Mouse (Mus musculus): ENCODE results near the gene Snx9. TPM values are rescaled to one million over a fixed set of nuclear protein-coding genes. Genes with fewer than 3 reads are reported as not detected.

The Snx9 gene
- polyA plus RNA-seq, 1 experiment, result 13.1 TPM

DNA sequence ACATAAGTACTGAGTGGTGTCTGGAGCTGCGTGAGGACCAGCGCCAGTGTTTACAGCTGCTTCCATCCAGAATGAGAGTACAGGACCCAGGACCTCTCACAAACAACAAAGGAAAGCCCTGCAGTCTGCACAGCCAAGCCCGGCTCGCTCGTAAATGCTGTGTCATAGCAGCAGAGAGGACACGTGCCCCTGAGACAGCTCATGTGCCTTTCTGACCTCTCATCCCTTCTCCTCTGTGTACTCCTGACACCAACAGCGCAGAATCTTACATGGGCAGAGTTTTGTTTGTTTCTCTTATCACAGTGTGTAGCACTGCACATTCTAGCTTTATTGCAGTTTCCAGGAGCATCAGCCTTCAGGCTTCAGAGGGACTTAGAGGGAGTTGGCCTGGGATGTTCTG, 85.6 kb downstream of the Snx9 start:
- Histone ChIP-seq H3K4me1 (ENCODE audit: control insufficient read depth, insufficient read depth, low read length) (peaks cover 3% of the 10 kb centered on the region; the same call in 1 of the 2 replicates), H3K4me3 (ENCODE audit: insufficient read depth, low read length) (no peak overlapping the region), H3K27ac (ENCODE audit: insufficient read depth, low read length) (0 out of 2 replicates have a peak overlapping the region, but pooled peaks have one; percentile 37)
- TF ChIP-seq POLR2A (IDR thresholded peaks at IDR 0.05; ENCODE audit: extremely low read depth, insufficient read depth, low read length) (no peak), CTCF (IDR thresholded peaks at IDR 0.05; ENCODE audit: extremely low read depth, insufficient read depth, low read length) (no peak)

DNA sequence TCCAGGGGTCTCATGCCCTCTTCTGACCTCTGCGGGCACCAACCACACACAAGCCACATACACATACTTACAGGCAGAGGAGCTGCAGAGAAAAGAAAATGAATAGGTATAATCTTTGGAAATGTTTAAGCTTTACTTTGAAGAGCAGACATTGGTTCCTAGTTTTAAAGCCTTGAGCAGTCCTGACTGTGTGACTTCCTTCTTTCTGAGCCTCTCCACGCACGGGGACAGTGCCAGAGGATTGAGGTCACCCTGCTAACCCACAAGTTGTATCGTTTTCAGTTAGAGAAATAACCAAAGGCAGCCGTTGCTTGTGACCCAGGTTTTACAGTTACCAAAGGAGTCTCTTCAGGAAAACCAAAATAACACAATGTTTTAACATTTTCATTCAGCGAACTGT, 87.9 kb downstream of the Snx9 start:
- no peak overlapping the region for H3K27ac ChIP-seq (ENCODE audit: insufficient read depth, low read length)
- peaks cover 4% of the 10 kb centered on the region; the same call in 1 of the 2 replicates for H3K4me1 ChIP-seq (ENCODE audit: control insufficient read depth, insufficient read depth, low read length)
- H3K4me3 ChIP-seq (ENCODE audit: insufficient read depth, low read length), result no peak overlapping the region
- TF ChIP-seq POLR2A (IDR thresholded peaks at IDR 0.05; ENCODE audit: extremely low read depth, insufficient read depth, low read length) (no peak), CTCF (IDR thresholded peaks at IDR 0.05; ENCODE audit: extremely low read depth, insufficient read depth, low read length) (no peak)

DNA sequence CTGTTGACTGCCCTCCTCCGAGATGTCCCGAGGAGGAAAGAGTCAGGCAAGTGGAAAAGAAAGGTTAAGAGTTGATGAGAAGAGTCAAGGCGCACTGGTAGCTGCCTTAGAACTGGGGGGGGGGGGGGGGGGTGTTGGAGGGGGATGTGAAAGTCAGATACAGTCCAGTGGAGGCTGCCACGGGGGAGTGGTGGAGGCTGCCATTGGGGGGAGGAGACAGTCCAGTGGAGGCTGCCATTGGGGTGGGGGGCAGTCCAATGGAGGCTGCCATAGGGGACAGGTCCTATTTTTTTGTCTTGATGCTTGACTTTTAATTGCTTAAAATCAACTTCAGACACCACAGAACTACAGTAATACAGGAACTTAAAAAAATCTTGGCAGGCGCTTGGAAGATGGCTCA, 91.0 kb downstream of the Snx9 start:
- Histone ChIP-seq H3K27ac (ENCODE audit: insufficient read depth, low read length) (no peak overlapping the region), H3K4me1 (ENCODE audit: control insufficient read depth, insufficient read depth, low read length) (peaks cover 3% of the 10 kb centered on the region; the same call in 1 of the 2 replicates), H3K4me3 (ENCODE audit: insufficient read depth, low read length) (no peak overlapping the region)
- TF ChIP-seq CTCF (IDR thresholded peaks at IDR 0.05; ENCODE audit: extremely low read depth, insufficient read depth, low read length) (no peak), POLR2A (IDR thresholded peaks at IDR 0.05; ENCODE audit: extremely low read depth, insufficient read depth, low read length) (no peak)

DNA sequence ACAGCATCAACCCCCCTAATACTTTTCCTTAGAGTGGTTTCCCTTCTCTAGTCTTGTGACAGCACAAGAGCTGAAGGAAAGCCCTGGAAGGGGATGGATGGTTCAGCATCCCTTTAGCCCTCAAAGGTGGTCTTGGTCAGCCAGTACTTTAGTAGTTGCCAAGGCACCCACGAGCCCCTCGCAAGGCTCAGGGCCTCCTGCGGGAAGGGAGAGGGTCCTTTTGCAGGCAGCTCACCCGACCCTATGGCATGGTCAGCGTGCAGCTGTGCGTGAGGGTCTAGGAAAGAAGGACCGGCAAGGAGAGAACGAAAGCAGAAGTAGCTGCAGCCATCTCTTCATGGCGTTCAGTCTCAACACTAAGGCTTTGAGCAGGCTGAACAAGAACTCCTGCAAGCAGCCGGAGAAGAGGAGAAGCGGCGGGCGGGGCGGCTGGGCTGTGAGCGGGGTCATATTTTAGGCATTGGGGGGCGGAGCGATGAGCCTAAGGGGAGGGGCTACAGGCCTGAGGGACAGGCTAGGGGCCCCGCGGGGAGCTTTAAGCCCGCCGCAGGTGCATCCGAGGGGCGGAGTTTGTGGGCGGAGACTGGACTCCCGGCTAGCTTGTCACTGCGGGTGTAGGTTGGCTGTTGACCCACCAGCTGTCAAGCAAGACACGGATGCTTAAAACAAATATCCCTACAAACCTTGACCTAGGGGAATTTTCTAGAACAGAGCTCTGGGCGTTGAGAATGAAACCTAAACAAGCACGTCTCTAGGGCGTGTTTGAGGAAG, 93.6 kb downstream of the Snx9 start:
- H3K27ac ChIP-seq (ENCODE audit: insufficient read depth, low read length), result no peak overlapping the region
- peak overlapping the region; percentile 33 for H3K4me3 ChIP-seq (ENCODE audit: insufficient read depth, low read length)
- TF ChIP-seq CTCF (IDR thresholded peaks at IDR 0.05; ENCODE audit: extremely low read depth, insufficient read depth, low read length) (no peak), POLR2A (IDR thresholded peaks at IDR 0.05; ENCODE audit: extremely low read depth, insufficient read depth, low read length) (no peak)
- H3K4me1 ChIP-seq (ENCODE audit: control insufficient read depth, insufficient read depth, low read length), result peaks cover 3% of the 10 kb centered on the region; the same call in 1 of the 2 replicates

DNA sequence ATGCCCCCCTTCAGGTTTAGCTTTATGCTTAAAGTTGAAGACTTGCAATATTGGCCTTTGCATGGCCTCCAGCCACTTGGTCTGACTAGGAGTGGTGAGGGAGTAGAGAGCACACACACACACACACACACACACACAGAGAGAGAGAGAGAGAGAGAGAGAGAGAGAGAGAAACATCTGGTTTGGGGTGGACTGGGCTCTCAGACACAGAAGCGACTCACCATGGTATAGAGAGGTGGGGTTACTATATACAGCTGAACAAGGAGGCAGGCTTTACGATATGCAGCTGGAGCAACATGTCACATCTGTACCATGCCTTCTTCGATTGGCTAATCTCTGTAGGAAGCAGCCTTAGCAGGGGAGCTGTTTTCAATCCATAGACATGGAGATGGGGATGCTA, 94.6 kb downstream of the Snx9 start:
- Histone ChIP-seq H3K4me1 (ENCODE audit: control insufficient read depth, insufficient read depth, low read length) (peaks cover 3% of the 10 kb centered on the region; the same call in 1 of the 2 replicates), H3K4me3 (ENCODE audit: insufficient read depth, low read length) (no peak overlapping the region), H3K27ac (ENCODE audit: insufficient read depth, low read length) (no peak overlapping the region)
- TF ChIP-seq CTCF (IDR thresholded peaks at IDR 0.05; ENCODE audit: extremely low read depth, insufficient read depth, low read length) (no peak), POLR2A (IDR thresholded peaks at IDR 0.05; ENCODE audit: extremely low read depth, insufficient read depth, low read length) (no peak)

DNA sequence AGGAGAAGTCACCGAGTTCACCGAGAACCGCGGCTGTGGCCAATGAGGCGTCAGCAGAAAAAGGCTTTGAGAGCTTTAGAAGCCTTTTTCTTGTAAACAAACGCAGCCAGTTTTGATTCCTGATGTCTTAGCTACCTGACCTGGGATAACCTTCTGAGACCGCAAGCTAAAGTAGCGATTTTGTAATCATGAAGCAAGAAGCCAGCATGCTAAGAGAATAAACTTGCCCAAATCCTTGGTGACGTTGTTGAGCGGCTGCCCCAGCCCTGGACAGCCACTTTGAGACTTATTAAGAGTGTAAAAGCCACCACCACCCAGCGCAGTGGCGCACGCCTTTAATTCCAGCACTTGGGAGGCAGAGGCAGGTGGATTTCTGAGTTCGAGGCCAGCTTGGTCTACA, 95.1 kb downstream of the Snx9 start:
- no peak overlapping the region for H3K4me3 ChIP-seq (ENCODE audit: insufficient read depth, low read length)
- peaks cover 1% of the 10 kb centered on the region; the same call in 1 of the 2 replicates for H3K4me1 ChIP-seq (ENCODE audit: control insufficient read depth, insufficient read depth, low read length)
- no peak overlapping the region for H3K27ac ChIP-seq (ENCODE audit: insufficient read depth, low read length)
- TF ChIP-seq CTCF (IDR thresholded peaks at IDR 0.05; ENCODE audit: extremely low read depth, insufficient read depth, low read length) (no peak), POLR2A (IDR thresholded peaks at IDR 0.05; ENCODE audit: extremely low read depth, insufficient read depth, low read length) (no peak)

DNA sequence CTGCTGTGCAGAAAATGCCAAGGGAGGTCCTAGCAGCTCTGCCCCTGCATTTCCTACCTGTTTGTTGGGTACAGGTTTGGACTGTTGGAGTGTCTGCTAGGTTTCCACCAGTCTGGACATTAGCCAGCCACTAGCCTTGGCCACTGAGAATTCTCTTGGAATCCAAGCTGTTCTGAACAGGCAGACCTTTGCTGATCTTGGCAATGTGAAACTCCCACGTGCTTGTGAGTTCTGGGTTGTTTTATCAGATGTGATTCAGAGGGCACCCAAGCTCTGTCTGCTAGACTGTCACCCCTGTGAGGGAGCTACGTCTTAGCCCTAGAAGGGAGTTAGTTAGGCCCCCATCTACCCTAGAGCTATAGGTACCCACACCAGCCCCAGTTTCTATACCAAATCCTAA, 96.3 kb downstream of the Snx9 start:
- TF ChIP-seq CTCF (IDR thresholded peaks at IDR 0.05; ENCODE audit: extremely low read depth, insufficient read depth, low read length) (no peak), POLR2A (IDR thresholded peaks at IDR 0.05; ENCODE audit: extremely low read depth, insufficient read depth, low read length) (no peak)

DNA sequence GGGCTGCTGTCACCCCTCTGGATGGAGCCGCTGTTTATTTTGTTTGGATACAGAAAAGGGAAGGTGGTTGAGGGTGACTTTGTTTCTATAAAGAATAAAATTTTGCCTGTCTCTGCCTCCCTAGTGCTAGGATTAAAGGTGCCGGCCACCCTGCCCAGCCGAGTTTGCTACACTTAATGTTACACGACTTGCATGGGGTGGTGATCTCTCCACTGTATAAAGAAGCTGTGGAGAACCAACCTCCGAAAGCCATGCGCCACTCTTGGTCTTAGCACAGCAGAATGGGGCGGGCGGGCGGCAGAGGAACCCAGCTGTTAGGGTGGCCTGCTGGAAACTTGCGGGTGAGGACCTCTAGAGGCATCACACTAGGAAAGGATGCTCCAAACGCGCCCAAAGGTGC, 98.7 kb downstream of the Snx9 start:
- TF ChIP-seq CTCF (IDR thresholded peaks at IDR 0.05; ENCODE audit: extremely low read depth, insufficient read depth, low read length), result no peak
- TF ChIP-seq POLR2A (IDR thresholded peaks at IDR 0.05; ENCODE audit: extremely low read depth, insufficient read depth, low read length), result no peak
- H3K4me1 ChIP-seq (ENCODE audit: control insufficient read depth, insufficient read depth, low read length), result no peaks in the 10 kb centered on the region; the same call in 1 of the 2 replicates
- H3K27ac ChIP-seq (ENCODE audit: insufficient read depth, low read length), result no peak overlapping the region

More for the DNA sequence above, 96.3 kb downstream of the Snx9 start:
- peaks cover 1% of the 10 kb centered on the region; the same call in 1 of the 2 replicates for H3K4me1 ChIP-seq (ENCODE audit: control insufficient read depth, insufficient read depth, low read length)
- H3K27ac ChIP-seq (ENCODE audit: insufficient read depth, low read length), result no peak overlapping the region
- H3K4me3 ChIP-seq (ENCODE audit: insufficient read depth, low read length), result no peak overlapping the region

DNA sequence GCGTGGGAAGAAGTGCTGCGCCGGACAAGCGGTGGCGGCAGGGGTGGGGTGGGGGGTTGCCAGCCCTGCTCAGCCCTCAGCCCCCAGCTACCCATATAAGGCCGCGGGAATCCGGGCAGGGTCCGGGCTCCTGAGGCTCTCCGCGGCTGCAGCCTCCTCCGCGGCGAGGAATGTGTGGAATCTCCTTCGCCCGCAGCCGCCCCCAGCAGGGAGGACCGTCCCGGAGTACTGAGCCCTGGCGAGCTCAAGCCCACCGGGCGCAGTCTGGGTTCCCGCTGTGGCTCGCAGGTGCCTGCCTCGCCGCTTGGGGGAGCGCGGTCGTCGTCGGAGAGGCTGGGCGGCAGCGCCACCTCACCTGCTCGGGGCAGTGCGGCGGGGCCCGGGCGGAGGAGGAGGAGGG, 99.7 kb downstream of the Snx9 start:
- TF ChIP-seq POLR2A (IDR thresholded peaks at IDR 0.05; ENCODE audit: extremely low read depth, insufficient read depth, low read length), result no peak
- TF ChIP-seq CTCF (IDR thresholded peaks at IDR 0.05; ENCODE audit: extremely low read depth, insufficient read depth, low read length), result peak; percentile 36; the same call in 1 of the 2 replicates
- no peaks in the 10 kb centered on the region for H3K4me1 ChIP-seq (ENCODE audit: control insufficient read depth, insufficient read depth, low read length)
- H3K27ac ChIP-seq (ENCODE audit: insufficient read depth, low read length), result no peak overlapping the region

More for the DNA sequence above, 98.7 kb downstream of the Snx9 start:
- H3K4me3 ChIP-seq (ENCODE audit: insufficient read depth, low read length), result no peak overlapping the region

More for the DNA sequence above, 99.7 kb downstream of the Snx9 start:
- peak overlapping the region; percentile 43 for H3K4me3 ChIP-seq (ENCODE audit: insufficient read depth, low read length)
